Mouse (Mus musculus): ENCODE results near the gene Sucla2. TPM values are rescaled to one million over a fixed set of nuclear protein-coding genes. Genes with fewer than 3 reads are reported as not detected.

Gene Sucla2
- total and polyA plus RNA-seq, 3 experiments, result 51.9 to 98.4 (median 60.3) TPM

DNA sequence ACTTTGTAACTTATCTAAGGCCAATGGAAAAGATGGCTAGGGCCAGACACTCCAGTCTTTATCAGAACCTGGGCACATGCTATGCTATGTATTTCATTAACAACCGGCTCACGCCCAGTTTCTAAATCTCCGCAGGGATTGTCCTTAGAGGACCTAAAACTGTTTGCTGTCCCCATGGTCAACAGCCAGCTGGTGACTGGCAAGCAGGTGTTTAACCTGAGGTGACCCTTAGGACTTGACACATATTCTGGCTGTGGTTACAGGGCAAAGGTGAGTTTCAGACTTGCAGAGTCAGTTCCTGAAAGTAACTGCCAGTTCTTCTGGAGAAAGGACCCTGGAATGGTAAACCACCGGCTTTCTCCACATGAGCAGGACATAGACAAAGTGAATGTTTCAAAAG, 106.4 kb downstream of the Sucla2 start (continued):
- TF ChIP-seq SMC3 (IDR thresholded peaks at IDR 0.05; ENCODE audit: low read depth, low read length) (no peak), MEF2A (IDR thresholded peaks at IDR 0.05; ENCODE audit: borderline replicate concordance, low read depth, low read length) (no peak), TCF12 (IDR thresholded peaks at IDR 0.05; ENCODE audit: low read depth, low read length) (no peak)

DNA sequence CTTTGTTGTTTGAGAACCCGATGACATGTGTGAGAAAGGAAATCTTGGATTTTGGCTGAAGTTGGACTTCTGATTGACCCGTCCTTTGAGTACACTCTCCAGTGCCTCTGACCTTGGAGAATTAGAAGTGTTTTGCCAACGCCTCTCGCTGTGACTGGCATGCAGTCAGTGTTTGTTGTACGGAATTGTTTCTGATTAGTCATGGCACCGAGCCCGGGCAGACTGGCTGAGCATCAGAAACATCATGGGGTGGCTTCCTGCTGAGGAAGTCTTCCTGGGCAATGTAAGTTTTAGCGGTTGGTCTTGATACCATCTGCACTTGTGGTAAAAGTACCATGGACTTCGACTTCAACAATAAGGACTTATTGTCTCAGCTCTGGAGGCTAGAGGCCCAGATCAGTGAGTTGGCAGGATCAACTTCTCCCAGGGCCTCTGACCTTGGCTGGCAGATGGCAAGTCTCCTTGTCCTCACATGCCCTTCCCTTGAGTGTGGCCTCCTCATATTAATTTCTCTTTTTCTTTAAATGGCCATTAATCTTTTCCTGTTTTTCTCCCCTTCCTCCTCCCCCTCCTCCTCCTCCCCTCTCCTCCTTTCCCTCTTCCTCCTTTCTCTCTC, 107.6 kb downstream of the Sucla2 start:
- Histone ChIP-seq H3K27ac (ENCODE audit: insufficient read depth, low read depth) (no peak overlapping the region), H3K9ac (ENCODE audit: insufficient read depth, low read depth) (no peak overlapping the region), H3K4me3 (replicated peaks in 1 of 3; ENCODE audit: low read depth in 2 of 3, low read length in 2 of 3, poor library complexity in 1 of 3) (no peak overlapping the region), H3K36me3 (replicated peaks in 1 of 2; ENCODE audit: control insufficient read depth in 1 of 2, insufficient read depth in 1 of 2, low read length in 1 of 2) (no peaks in the 10 kb centered on the region), H3K27me3 (replicated peaks) (no peaks in the 10 kb centered on the region), H3K9me3 (replicated peaks; ENCODE audit: low read length) (no peaks in the 10 kb centered on the region), H3K4me2 (ENCODE audit: insufficient read depth, low read depth, poor library complexity, severe bottlenecking) (no peak overlapping the region), H3K79me2 (replicated peaks; ENCODE audit: control insufficient read depth, extremely low read depth, insufficient read depth, poor library complexity, severe bottlenecking) (no peaks in the 10 kb centered on the region), H3K4me1 (ENCODE audit: control insufficient read depth in 1 of 2, insufficient read depth in 2 of 2) (no peaks in the 10 kb centered on the region; a peak in 1 of 4 replicates)
- DNase-seq (ENCODE audit: extremely low read depth), result no peak
- no peak for TF ChIP-seq CHD2 (IDR thresholded peaks at IDR 0.05; ENCODE audit: low read length)
- no peak for TF ChIP-seq GABPA (IDR thresholded peaks at IDR 0.05; ENCODE audit: insufficient replicate concordance, low read depth, low read length)
- no peak for TF ChIP-seq ZNF384 (IDR thresholded peaks at IDR 0.05; ENCODE audit: low read depth, low read length)
- TF ChIP-seq ELF1 (IDR thresholded peaks at IDR 0.05; ENCODE audit: low read depth, low read length), result no peak
- TF ChIP-seq MAZ (IDR thresholded peaks at IDR 0.05; ENCODE audit: low read depth, low read length), result no peak
- TF ChIP-seq NELFE (IDR thresholded peaks at IDR 0.05; ENCODE audit: low read depth, low read length), result no peak
- TF ChIP-seq E2F4 (IDR thresholded peaks at IDR 0.05; ENCODE audit: insufficient replicate concordance, low read depth, low read length), result no peak
- TF ChIP-seq ZMIZ1 (IDR thresholded peaks at IDR 0.05; ENCODE audit: low read depth, low read length), result no peak
- no peak for TF ChIP-seq JUN (IDR thresholded peaks at IDR 0.05; ENCODE audit: insufficient read depth, low read depth, low read length)
- TF ChIP-seq TCF12 (IDR thresholded peaks at IDR 0.05; ENCODE audit: low read depth, low read length), result no peak
- TF ChIP-seq SIN3A (IDR thresholded peaks at IDR 0.05; ENCODE audit: low read length), result no peak
- TF ChIP-seq RAD21 (IDR thresholded peaks at IDR 0.05; ENCODE audit: low read depth, low read length), result no peak
- TF ChIP-seq PAX5 (IDR thresholded peaks at IDR 0.05; ENCODE audit: low read length), result no peak
- dilution Hi-C loops (cut with MboI; ENCODE audit: extremely low pct_ligation_motif_present, extremely low pct_unique_long_range_greater_than_20kb, low sequenced_read_pairs), result no loop called here
- in situ Hi-C loops (cut with MboI; ENCODE audit: low pct_ligation_motif_present, low pct_unique_long_range_greater_than_20kb, low sequenced_read_pairs), result no loop called here

DNA sequence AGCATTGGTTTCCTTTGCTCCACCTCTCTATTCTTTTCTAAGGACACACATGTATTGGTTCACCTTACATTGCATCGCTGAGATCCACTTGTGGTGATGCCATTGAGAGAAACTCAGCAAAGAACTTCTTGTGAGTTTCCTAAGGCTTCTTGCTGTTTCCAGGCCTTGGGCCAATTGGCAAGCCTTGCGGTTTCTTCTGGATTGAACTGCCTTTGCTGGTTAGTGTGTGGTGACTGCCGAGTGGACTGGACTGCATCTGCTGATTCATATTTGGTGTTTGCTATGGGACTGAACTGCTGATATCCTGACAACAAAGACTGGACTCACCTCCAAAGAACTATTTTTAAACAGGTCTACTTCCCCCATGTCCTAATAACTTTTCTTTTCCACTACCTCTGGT, 109.2 kb downstream of the Sucla2 start:
- Histone ChIP-seq H3K27me3 (replicated peaks) (no peaks in the 10 kb centered on the region), H3K9me3 (replicated peaks; ENCODE audit: low read length) (no peaks in the 10 kb centered on the region), H3K4me1 (ENCODE audit: control insufficient read depth in 1 of 2, insufficient read depth in 2 of 2) (no peaks in the 10 kb centered on the region; a peak in 1 of 4 replicates), H3K79me2 (replicated peaks; ENCODE audit: control insufficient read depth, extremely low read depth, insufficient read depth, poor library complexity, severe bottlenecking) (no peaks in the 10 kb centered on the region), H3K27ac (ENCODE audit: insufficient read depth, low read depth) (no peak overlapping the region), H3K4me3 (replicated peaks in 1 of 3; ENCODE audit: low read depth in 2 of 3, low read length in 2 of 3, poor library complexity in 1 of 3) (no peak overlapping the region), H3K36me3 (replicated peaks in 1 of 2; ENCODE audit: control insufficient read depth in 1 of 2, insufficient read depth in 1 of 2, low read length in 1 of 2) (no peaks in the 10 kb centered on the region), H3K4me2 (ENCODE audit: insufficient read depth, low read depth, poor library complexity, severe bottlenecking) (no peak overlapping the region), H3K9ac (ENCODE audit: insufficient read depth, low read depth) (no peak overlapping the region)
- DNase-seq (ENCODE audit: extremely low read depth), result no peak
- TF ChIP-seq TCF12 (IDR thresholded peaks at IDR 0.05; ENCODE audit: low read depth, low read length) (no peak), MAX (IDR thresholded peaks at IDR 0.05; ENCODE audit: low read length) (no peak), NRF1 (IDR thresholded peaks at IDR 0.05; ENCODE audit: low read depth, low read length) (no peak)
- in situ Hi-C loops (cut with MboI; ENCODE audit: low pct_ligation_motif_present, low pct_unique_long_range_greater_than_20kb, low sequenced_read_pairs), result no loop called here
- dilution Hi-C loops (cut with MboI; ENCODE audit: extremely low pct_ligation_motif_present, extremely low pct_unique_long_range_greater_than_20kb, low sequenced_read_pairs), result no loop called here
